Mouse (Mus musculus) ES-Bruce4 (cell line): ENCODE measurements around the gene Inpp5d.

Experiments
- CTCF ChIP-seq: IDR thresholded peaks from one replicate; pipeline ENCODE4 v1.8.1; 2011; ENCODE audit warnings: low read depth, low read length
- POLR2A ChIP-seq: IDR thresholded peaks from one replicate; pipeline ENCODE4 v1.8.1; 2011; ENCODE audit warnings: low read length; ENCODE audit not compliant: insufficient read depth

DNA sequence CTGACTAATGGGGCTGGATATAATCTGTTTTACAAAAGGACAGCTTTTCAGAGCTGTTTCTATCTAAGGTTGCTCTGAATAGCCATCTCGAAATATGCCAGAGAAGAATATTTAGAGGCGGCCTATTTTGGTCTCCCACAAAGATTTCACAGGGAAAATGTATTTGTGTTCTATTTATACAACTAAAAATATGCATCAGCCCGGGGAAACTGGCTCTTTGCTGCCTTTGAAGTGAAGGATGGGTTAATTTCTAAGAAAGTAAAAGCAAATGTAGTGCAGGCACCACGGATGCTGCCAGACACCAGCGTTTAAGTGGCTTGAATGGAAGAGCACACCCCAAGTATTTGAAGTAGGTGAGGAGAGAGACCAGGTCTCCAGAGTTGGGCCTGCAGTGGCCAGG lies 59.0 kb downstream of the Inpp5d start:
- TF ChIP-seq POLR2A (no peak), CTCF (no peak)
